Mouse (Mus musculus): ENCODE results near the gene Gm49384.

Gm49384 gene

DNA sequence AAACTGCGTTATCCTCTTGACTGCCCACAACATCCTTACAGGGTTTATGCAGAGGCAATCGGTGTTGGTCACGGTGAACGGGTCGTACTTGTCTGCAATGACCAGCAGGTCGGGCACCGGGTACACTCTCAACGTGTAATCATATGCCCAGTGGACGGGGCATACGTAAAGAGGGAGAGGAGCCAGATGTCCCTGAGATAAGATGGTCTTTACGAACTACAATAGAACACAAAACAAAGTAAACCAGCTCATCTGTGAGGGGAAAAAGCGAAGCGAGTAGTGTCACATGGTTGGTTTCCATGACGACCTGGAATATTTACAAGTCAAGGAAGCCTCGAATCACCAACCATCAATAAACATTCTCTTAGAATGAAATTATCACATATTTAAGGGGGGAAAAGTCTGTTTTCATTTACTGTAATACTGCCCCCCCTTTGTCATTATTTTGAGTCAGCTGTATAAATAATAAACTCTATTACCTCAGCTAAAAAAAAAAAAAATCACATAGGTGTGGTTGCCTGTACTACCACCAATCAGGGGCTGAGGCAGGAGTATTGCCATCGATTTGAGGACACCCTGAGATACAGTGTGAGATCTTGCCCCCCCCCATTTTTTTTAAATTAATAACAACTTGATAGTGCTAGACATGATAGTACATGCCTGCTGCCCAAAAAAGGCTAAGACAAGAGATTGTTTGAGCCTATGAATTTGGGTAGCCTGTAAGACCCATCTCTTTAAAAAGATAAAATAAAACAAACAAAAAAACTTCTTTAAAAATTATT is at the start of gene Gm49384:
Gene Gm49384 (minus strand): TSS at position 216 of the 782 bp plus-strand sequence.
- peak; percentile 43 for DNase-seq (ENCODE audit: low read depth, low spot score)

DNA sequence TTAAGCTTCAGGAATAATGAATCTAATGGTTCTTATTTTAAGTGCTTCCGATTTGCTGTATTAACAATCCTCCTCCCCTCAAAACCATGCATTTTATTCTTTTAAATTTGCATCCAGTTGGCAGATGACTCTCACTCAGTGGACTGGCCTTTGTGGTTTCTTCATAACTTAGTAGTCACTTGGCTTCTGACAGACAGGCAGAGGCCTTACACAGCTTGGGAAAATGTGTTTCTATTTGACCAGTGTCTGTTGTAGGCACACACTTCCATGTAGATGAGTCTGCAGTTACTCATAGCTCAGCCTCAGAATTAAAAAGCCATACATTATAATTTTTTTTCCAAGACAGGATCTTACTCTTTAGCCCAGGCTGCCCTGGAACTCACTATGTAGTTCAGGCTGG is 49.7 kb upstream of the Gm49384 start:
- DNase-seq (ENCODE audit: low read depth, low spot score): no peak

DNA sequence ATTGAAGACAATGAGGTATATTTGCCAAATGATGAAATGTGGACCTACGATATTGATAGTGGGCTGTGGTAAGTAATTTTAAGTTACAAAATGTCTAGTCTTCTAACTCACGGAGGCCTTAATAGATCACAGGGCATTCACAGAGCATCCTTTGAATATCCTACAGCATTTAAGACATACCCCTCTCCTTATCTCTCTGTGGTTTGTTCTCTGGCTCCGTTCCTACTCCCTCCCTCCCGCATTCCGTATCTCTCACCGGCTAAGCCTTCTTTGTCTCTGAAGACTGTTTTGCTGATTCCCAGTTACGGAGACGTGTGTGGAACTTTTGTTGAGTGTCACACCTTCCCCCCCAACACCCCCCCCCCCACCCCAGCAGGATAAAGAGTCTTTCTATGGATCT is 46.7 kb upstream of the Gm49384 start:
- DNase-seq (ENCODE audit: low read depth, low spot score): no peak

DNA sequence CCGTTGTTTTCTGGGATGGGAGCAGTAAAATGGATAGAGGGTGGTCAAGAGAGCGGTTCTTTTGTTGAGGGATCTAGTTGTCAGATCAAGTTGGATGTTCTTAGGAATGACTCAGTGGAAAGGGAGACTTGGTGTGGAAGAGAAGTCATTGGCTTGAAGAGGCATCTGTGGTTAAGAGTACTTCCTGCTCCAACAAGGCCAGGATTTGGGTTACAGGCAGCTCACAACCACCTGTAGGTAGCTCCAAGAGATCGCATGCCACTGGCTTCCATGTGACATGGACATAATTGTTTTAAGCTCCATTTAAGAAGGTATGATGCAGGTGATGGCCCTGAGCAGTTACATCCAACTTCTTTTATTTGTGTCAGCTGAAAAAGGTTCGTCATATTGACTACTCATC is 45.7 kb upstream of the Gm49384 start:
- no peak for DNase-seq (ENCODE audit: low read depth, low spot score)

DNA sequence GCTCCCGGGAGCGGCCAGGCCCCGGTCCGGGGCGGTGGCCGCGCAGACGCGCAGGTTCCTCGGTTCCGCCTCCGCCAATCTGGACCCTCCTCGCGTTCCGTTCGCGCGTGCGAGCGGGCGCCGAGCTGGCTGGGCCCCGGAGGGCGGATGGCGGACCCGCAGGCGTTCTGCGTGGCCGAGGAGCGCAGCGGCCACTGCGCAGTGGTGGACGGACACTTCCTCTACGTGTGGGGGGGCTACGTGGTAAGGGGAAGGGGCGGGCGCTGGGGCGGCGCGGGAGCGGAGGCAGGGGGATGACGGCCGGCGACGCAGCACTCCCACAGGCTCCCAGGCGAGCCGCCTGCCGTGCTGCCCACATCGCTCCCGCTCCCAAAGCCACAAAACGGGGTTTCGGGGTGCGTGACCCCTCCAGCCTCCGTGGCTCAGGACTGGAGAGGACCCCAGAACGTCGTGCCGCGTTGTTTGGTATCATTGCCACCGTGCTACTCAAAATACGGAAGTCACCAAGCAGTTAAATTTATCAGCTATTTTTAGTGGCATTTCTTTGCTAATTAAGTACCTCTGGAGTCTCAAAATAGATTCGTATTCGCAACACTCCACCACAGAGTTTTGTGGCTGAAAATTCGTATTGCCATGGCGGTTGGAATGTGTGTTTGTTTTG is 37.8 kb upstream of the Gm49384 start:
- peak; percentile 77 for DNase-seq (ENCODE audit: low read depth, low spot score)

DNA sequence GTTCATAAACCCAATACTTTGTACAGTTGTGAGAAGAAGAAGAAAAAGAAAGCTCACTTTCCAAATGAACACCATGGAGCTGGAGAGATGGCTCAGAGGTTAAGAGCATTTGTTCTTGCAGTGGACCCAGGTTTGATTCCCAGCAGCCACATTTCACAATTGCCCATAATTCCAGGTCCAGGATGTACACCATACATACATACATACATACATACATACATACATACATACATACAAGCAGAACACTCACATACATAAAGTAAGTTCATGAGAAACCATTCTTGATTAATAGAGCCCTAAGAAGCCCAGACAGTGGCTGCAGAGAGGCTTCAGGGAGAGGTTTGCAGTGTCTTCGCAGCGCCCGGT is 37.3 kb upstream of the Gm49384 start:
- no peak for DNase-seq (ENCODE audit: low read depth, low spot score)

DNA sequence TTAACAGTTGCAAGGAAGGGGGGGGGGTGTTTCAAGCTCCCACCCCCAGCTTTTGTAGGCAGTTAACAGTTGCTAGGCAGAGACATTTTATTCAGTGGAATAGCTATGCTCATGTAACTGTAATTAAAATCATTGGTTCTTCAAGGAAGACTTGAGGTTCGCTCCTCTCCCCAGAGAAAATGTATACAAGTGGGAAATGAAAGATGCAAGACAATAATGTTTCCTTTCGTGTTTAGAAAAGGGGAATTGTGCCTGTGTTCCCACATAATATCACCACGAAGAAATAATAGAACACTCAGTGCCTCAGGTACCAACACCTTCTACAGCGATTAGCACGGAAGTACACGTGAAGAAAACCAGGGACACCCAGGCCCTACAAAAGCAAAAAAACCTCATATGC is 36.8 kb upstream of the Gm49384 start, which contains the start of gene Klhdc1:
Gene Klhdc1 (plus strand): TSS at position 301 of the 400 bp plus-strand sequence.
- no peak for DNase-seq (ENCODE audit: low read depth, low spot score)

DNA sequence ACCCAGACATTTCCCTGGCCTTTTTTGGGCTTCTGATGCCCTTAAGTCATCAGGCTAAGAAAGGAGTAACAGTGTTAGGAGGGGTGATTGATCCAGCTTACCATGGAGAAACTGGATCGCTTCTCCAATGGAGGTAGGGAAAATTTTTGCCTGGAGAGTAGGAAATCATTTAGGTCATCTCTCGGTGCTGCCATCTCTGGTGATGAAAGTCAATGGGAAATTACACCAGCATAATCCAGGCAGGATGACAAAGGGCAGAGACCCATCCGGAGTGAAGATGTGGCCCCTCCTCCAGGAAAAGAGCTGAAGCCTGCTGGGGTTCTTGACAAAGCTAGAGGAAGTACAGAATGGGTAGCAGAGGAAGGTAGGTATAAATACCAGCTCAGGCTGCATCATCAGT is 34.2 kb upstream of the Gm49384 start:
- no peak for DNase-seq (ENCODE audit: low read depth, low spot score)

DNA sequence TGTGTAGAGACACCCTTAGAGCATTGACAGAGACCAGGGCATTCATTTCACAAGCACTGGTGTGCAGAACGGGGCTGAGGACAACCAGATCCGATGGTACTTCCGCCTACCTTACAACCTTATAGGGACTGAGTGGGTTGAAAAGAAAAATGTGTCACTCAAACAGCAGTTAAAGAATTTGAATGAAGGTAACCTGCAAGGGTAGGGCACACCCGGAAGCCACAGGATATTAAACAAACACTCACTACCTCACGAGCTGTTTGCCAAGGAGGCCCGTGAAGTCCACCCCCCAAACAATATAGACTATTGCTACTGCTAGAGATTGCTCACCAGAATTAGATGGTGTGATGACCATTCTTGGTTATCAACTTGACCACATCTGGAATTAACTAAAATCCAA is 31.7 kb upstream of the Gm49384 start:
- no peak for DNase-seq (ENCODE audit: low read depth, low spot score)

DNA sequence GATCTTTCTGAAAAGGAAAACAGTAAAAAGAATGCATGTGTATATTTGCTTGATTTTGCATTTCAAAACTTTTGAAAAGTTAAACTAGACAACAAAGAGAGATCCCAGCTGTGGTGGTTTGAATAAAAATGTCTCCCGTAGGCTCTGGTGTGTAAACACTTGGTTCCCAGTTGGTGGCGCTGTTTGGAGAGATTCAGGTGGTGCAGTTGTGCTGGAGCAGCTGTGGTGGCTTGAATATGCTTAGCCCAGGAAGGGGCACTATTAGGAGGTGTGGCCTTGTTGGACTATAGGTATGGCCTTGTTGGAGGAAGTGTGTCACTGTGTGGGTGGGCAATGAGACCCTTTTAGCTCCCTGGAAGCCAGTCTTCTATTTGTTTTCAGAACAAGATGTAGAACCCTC is 25.2 kb upstream of the Gm49384 start:
- peak; percentile 68 for DNase-seq (ENCODE audit: low read depth, low spot score)

DNA sequence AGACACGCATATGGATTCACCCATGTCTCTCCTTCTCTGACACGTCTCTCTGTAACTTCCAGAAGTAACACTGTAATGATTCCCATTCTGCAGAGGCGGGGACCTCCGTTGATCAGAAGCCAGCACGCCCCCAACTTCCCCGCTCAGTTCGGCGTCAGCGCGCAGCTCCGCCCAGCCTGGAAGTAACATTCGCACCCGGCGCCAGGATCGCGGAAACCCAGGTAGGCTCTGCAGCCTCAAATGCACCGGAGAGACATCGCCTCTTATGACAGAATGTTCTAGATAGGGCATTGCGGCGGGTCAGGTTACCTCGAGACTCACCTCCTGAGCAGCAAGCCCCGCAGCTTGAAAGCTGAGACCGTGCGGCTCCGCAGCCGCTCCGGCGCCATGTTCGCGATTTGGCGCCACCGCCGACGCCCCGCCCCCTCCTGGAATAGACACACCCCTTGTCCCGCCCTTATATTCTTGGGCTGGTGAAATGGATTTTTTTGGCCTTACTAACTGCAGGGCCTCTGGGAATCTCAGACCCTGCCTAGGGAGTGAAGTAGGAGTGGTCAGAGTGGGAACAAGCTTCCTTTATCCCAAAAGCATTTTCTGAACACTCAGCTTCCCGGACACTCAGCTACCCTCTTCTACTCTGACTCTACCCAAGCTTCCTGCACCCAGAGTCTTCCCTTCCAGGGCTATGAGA is 23.9 kb upstream of the Gm49384 start, which contains the start of gene Pole2:
Gene Pole2 (minus strand): TSS at position 420 of the 691 bp plus-strand sequence.
- peak; percentile 87 for DNase-seq (ENCODE audit: low read depth, low spot score)

DNA sequence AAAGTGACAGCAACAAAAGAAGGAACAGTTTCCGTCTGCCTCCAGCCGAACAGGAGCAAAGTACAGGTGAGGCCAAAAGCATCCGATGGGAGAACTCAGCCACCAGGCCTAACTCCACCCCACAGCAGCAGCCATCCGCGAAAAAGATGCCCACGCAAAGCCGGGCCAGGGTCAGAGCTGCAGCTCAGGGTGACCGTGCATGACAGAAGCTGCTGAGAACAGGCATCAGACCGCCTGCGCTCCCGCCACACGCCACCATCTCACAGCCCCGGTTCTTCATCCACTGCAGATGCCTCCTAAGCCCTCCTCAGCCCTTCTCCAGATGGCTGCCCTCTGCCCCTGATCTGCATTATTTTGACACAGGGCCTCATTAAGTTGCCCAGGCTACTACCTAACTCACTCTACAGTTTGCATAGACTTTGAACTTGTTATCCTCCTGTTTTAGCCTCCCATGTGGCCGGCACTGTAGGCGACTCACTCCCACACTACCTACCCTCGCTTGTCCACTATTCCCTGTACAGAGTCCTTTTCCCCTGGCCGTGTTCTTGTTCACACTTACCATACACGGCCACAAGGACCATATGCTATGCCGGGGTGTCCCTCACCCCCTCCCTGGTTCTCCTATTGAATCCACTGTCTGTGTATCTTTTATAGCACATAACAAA is 16.7 kb upstream of the Gm49384 start:
- no peak for DNase-seq (ENCODE audit: low read depth, low spot score)

DNA sequence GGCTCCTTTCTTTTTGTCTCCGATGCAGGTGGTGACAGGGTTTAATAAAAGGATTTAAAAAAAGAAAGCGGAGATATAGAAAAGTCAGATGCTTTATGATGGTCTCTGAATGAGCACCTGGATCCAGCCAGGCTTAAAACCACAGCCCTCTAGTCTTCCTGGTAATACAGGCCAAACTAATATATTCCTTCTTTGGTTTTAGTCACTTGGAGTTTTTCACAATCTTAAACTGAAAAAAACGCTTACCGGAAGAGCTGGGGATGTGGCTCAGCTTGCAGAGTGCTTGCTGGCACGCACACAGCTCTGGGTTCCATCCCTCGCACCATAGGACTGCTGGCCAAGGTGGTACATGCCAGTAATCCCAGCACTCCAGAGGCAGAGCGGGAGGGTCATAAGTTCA is 12.5 kb upstream of the Gm49384 start:
- DNase-seq (ENCODE audit: low read depth, low spot score): no peak

DNA sequence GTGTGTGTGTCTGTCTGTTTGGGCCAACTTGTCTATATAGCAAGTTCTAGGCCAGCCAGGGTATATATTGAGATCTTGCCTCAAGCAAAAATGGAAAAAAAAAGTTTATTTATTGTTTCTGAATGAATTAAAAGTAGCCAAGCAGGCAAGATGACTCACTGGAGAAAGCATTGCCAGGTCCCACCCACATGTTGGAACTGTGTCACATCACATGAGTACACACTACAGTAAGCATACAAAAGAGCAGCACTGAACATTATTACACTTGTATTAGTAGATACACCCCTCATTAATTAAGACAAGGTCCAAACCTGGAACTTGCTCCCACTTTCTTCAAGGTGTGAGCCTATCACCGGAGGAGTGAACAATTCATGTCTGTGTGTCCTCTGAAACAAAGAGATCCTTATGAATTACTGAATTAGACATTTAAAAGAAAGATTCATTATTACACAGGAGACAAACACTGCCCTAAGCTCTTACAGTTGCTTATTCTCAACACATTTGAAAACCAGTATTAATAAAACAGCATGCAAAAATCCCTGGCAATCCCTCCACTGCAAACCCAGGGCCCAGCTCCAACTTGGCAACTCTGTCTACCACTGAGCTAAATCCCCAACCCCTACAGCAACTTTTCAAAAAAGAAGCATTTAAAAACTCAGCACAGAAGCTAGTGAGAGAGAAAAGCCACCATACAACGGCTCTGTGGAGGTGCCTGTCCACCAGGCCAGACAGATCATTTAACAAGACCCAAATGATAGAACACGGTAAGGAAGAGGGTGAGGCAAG is 11.1 kb upstream of the Gm49384 start:
- DNase-seq (ENCODE audit: low read depth, low spot score): no peak

DNA sequence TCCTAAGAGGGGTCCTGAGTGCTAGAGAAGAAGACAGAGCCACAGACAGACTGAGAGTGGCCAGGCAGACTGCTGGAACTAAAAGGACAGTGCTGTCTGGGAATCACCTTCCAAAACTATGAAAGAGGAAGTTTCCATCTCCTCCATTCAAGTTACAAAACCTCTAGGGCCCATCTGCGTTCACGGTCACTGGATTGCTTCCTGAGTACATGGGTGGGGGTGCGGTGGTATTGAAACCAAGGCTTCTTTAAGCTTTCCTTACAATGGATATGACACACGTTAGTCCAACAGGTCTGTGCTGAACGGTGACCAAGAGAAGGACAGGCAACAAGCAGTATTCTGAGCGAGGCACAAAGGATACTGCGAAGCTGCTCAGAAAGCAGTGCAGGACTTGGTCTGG is 10.3 kb upstream of the Gm49384 start:
- no peak for DNase-seq (ENCODE audit: low read depth, low spot score)

DNA sequence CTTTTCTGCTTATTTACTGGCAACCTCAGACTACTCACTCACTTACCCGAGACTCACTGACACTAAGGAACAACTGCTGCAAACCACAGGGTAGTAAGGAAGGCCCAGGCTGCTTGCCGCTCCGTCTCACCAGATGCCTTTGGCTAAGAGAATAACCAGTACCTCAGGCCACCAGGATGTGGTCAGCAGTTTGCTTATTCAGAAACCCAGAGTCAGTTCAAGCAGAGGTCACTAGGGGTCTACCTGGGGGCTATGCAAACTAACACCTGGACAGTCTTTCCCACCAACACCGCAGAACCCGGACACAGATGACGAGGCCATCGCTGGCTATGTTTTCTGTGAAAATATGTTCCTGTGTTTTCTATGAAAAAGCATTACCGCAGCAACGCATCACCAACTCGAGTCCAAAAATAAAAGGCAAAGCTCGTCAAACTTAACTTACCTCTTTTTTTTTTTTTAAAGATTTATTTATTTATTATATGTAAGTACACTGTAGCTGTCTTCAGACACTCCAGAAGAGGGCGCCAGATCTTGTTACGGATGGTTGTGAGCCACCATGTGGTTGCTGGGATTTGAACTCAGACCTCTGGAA is 9.2 kb upstream of the Gm49384 start:
- no peak for DNase-seq (ENCODE audit: low read depth, low spot score)

DNA sequence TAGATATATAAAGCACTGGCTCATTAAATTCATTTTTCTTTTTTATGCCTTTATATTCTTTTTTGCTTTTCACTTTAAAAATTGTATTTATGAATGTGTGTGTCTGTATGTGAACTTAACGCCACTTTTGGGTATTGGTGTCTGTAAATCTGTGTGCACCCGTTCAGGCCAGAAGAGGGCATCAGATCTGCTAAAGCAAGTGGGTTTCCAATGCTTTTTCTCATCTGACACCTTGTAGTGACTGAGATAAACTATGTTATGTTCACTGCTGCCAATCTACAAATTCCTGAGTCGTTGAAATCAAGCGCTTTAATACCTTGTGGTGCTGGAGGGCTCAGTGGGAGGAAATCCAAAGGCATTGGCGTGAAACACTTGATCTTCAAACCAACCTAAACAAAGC is 7.0 kb upstream of the Gm49384 start:
- peak; percentile 37 for DNase-seq (ENCODE audit: low read depth, low spot score)

DNA sequence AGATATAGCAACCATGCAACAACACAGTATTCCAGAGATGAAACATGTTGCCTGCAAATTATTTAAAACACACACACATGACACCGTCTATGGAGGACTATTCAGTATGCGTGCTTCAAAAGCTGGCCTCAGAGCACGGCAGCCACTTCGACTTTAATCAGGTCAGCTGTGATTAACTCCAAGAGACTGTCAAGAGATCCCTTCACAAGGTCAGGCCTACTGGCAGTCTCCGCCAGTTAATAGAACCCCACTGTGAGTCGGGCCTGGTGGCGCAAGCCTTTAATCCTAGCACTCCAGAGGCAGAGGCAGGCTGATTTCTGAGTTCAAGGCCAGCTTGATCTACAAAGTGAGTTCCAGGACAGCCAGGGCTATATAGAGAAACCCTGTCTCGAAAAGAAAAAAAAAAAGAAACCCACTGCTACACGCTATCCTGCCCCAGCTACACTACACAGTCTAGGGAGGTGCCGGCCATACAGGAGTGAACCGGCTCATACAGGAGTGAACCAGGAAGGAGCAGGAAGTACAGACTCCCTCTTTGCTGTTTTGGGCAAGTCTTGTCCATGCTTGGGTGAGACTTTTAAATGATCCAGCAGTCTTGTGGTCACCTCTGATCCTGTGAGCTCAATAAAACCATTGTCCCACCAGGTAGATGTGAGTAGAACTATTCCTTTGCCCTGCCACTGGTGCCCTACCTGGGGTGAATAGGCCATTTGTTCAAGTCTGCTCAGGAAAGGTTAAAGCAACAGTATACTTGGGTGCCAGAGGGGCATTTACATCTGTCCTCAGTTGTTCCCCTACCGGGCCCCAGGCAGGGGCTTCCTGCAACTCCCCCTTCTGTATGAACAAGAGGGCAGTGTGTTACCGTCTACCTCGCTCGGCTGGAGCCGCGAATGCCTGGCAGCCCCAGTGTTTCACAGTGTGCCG is 6.3 kb upstream of the Gm49384 start:
- no peak for DNase-seq (ENCODE audit: low read depth, low spot score)

DNA sequence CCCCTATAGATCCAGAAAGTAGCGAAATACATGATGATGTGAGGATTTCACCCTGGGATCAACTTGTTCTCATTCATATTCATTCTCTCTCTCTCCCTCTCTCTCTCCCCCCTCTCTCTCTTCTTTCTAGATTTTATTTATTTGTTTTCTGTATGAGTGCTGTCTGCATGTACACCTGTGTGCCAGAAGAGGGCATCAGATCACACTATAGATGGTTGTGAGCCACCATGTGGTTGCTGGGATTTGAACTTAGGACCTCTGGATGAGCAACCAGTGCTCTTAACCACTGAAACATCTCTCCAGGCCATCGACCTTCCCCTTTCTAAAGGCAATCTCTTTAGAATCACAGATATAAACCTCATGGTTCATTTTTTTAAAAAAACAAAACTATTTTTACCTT is 4.5 kb upstream of the Gm49384 start:
- DNase-seq (ENCODE audit: low read depth, low spot score): peak; percentile 23

DNA sequence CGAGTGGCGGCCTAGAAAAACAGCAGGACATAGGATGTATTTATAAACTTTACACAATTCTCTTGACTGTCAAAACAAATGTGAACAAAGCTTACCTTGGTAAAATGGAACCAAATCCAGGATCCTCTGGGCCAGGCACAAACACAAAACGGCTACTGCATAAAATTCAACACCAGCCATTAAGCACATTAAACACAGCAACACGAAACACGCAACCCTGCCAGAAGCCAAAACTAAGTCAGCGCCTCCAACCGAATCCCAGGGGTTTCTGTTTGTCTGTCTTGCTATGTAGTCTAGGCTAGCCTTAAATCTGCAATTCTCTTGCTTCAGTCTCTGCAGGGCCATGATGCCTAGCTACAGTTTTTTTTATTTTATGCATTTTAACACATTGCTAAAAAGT is 3.9 kb upstream of the Gm49384 start:
- DNase-seq (ENCODE audit: low read depth, low spot score): no peak

Measured in CD4-positive helper T cell, adult 2 months (primary cell).